Mouse (Mus musculus): ENCODE measurements at regions not wholly inside any gene's neighbourhood (a gene's known extent, or its start where the extent isn't known, plus 50 kb on each side); places are given as distances from the start of the nearest gene placed in this dataset.

GRCm38 (mm10) chr2:180854349-180855004 is 66.3 kb downstream of the Ythdf1 start:
- DNase-seq (ENCODE audit: extremely low spot score in 1 of 2, low spot score in 2 of 2): no peak
- intact Hi-C loops (cut with DNase I): loop anchor here (5.0 kb wide), 1 partner anchor 38 kb away; no protein-coding TSS in a partner anchor

GRCm38 (mm10) chr2:180847497-180847896 is 70.8 kb upstream of the Bhlhe23 start:
- DNase-seq (ENCODE audit: extremely low spot score in 1 of 2, low spot score in 2 of 2): no peak
- intact Hi-C loops (cut with DNase I): no loop called here

- DNase-seq (ENCODE audit: extremely low spot score in 1 of 2, low spot score in 2 of 2): no peak
- intact Hi-C loops (cut with DNase I): no loop called here
Measured at GRCm38 (mm10) chr2:180845011-180845410, 68.3 kb upstream of the Bhlhe23 start.

GRCm38 (mm10) chr2:180843669-180844068 is 67.0 kb upstream of the Bhlhe23 start:
- intact Hi-C loops (cut with DNase I): no loop called here
- no peak for DNase-seq (ENCODE audit: extremely low spot score in 1 of 2, low spot score in 2 of 2)

- intact Hi-C loops (cut with DNase I): no loop called here
- DNase-seq (ENCODE audit: extremely low spot score in 1 of 2, low spot score in 2 of 2): no peak
Measured at GRCm38 (mm10) chr2:180839126-180839525, 62.4 kb upstream of the Bhlhe23 start.

GRCm38 (mm10) chr2:180837996-180838395 is 61.3 kb upstream of the Bhlhe23 start:
- intact Hi-C loops (cut with DNase I): no loop called here

GRCm38 (mm10) chr2:180837318-180837920 is 60.7 kb upstream of the Bhlhe23 start:
- intact Hi-C loops (cut with DNase I): no loop called here
- no peak for DNase-seq (ENCODE audit: extremely low spot score in 1 of 2, low spot score in 2 of 2)

More at GRCm38 (mm10) chr2:180837996-180838395, 61.3 kb upstream of the Bhlhe23 start:
- DNase-seq (ENCODE audit: extremely low spot score in 1 of 2, low spot score in 2 of 2): no peak

GRCm38 (mm10) chr2:180835936-180836602 is 59.4 kb upstream of the Bhlhe23 start:
- DNase-seq (ENCODE audit: extremely low spot score in 1 of 2, low spot score in 2 of 2): no peak
- intact Hi-C loops (cut with DNase I): no loop called here

- intact Hi-C loops (cut with DNase I): no loop called here
- no peak for DNase-seq (ENCODE audit: extremely low spot score in 1 of 2, low spot score in 2 of 2)
Measured at GRCm38 (mm10) chr2:180832711-180833110, 56.0 kb upstream of the Bhlhe23 start.

- no peak for DNase-seq (ENCODE audit: extremely low spot score in 1 of 2, low spot score in 2 of 2)
- intact Hi-C loops (cut with DNase I): no loop called here
Measured at GRCm38 (mm10) chr2:180830607-180831006, 53.9 kb upstream of the Bhlhe23 start.

- DNase-seq (ENCODE audit: extremely low spot score in 1 of 2, low spot score in 2 of 2): no peak
- intact Hi-C loops (cut with DNase I): loop anchor here (5.0 kb wide), 1 partner anchor 64 kb away; no protein-coding TSS in a partner anchor
Measured at GRCm38 (mm10) chr2:180828086-180828485, 51.4 kb upstream of the Bhlhe23 start.

GRCm38 (mm10) chr2:180826742-180827141 is 50.0 kb upstream of the Bhlhe23 start:
- DNase-seq (ENCODE audit: extremely low spot score in 1 of 2, low spot score in 2 of 2): no peak
- intact Hi-C loops (cut with DNase I): loop anchor here (5.0 kb wide), 1 partner anchor 66 kb away; no protein-coding TSS in a partner anchor
